Mouse (Mus musculus) CH12.LX (cell line): ENCODE measurements around the gene Ccdc66. TPM values are rescaled to one million over a fixed set of nuclear protein-coding genes. Genes with fewer than 3 reads are reported as not detected.

Experiments
- DNase-seq: peaks from one replicate; pipeline ENCODE4 v3.0.0-alpha.2; 2013; ENCODE audit errors: extremely low read depth
- H3K27ac ChIP-seq: 2 replicates; pipeline ENCODE4 v1.5.1; 2012; ENCODE audit warnings: low read depth, mild to moderate bottlenecking, control low read depth, moderate library complexity; ENCODE audit not compliant: insufficient read depth
- H3K27me3 ChIP-seq: replicated peaks from 2 replicates; pipeline ENCODE3; 2012; ENCODE audit warnings: inconsistent platforms
- H3K36me3 ChIP-seq, 2 experiments: replicated peaks in 1 of 2; 2 replicates each; pipeline versions ENCODE3 to v1.6.1; 2012; ENCODE audit warnings: inconsistent platforms in 1 of 2, low read length in 1 of 2, mild to moderate bottlenecking in 1 of 2, mixed read lengths in 1 of 2, moderate library complexity in 1 of 2; ENCODE audit not compliant: control insufficient read depth in 1 of 2, insufficient read depth in 1 of 2
- H3K4me1 ChIP-seq, 2 experiments: 2 replicates each; pipeline ENCODE4 v1.6.1; 2012; ENCODE audit warnings: inconsistent platforms in 1 of 2, moderate library complexity in 1 of 2; ENCODE audit not compliant: insufficient read depth in 2 of 2, control insufficient read depth in 1 of 2
- H3K4me2 ChIP-seq: 2 replicates; pipeline ENCODE4 v1.6.1; 2012; ENCODE audit warnings: low read depth, mild to moderate bottlenecking, control low read depth; ENCODE audit not compliant: poor library complexity, insufficient read depth, severe bottlenecking
- H3K4me3 ChIP-seq, 3 experiments: fragments of 150-350 bp in 1 of 3; sonication (generic) in 1 of 3; replicated peaks in 1 of 3; 2 replicates each; pipeline versions ENCODE3 to v1.5.1; 2011 to 2012; ENCODE audit warnings: low read depth in 2 of 3, low read length in 2 of 3, mild to moderate bottlenecking in 2 of 3, moderate library complexity in 2 of 3, control low read depth in 1 of 3, improper control_type of control experiment in 1 of 3, inconsistent platforms in 1 of 3, mixed read lengths in 1 of 3; ENCODE audit not compliant: poor library complexity in 1 of 3
- H3K79me2 ChIP-seq: replicated peaks from 2 replicates; pipeline ENCODE4 v1.6.1; 2012; ENCODE audit warnings: mild to moderate bottlenecking, moderate library complexity; ENCODE audit not compliant: control insufficient read depth, poor library complexity, insufficient read depth, severe bottlenecking; ENCODE audit errors: extremely low read depth
- H3K9ac ChIP-seq: 2 replicates; pipeline ENCODE4 v1.6.1; 2012; ENCODE audit warnings: low read depth, mild to moderate bottlenecking, control low read depth, moderate library complexity; ENCODE audit not compliant: insufficient read depth
- H3K9me3 ChIP-seq: replicated peaks from 2 replicates; pipeline ENCODE3; 2012; ENCODE audit warnings: low read length, inconsistent platforms, mixed read lengths
- CHD2 ChIP-seq: IDR thresholded peaks from 2 replicates; pipeline ENCODE4 v1.6.1; 2011; ENCODE audit warnings: low read length, improper control_type of control experiment
- ELF1 ChIP-seq: IDR thresholded peaks from 2 replicates; pipeline ENCODE4 v1.6.1; 2014; ENCODE audit warnings: low read depth, mild to moderate bottlenecking, inconsistent platforms, low read length, improper control_type of control experiment
- EP300 ChIP-seq: IDR thresholded peaks from 2 replicates; pipeline ENCODE4 v1.6.1; 2011; ENCODE audit warnings: low read length, improper control_type of control experiment
- ETS1 ChIP-seq: conservative IDR thresholded peaks from 2 replicates; pipeline ENCODE4 v1.6.1; 2012; ENCODE audit warnings: low read depth, mild to moderate bottlenecking, inconsistent platforms, low read length, improper control_type of control experiment, moderate library complexity
- GABPA ChIP-seq: IDR thresholded peaks from 2 replicates; pipeline ENCODE4 v1.6.1; 2012; ENCODE audit warnings: low read depth, low read length, improper control_type of control experiment, inconsistent platforms; ENCODE audit not compliant: insufficient replicate concordance
- HCFC1 ChIP-seq: IDR thresholded peaks from 2 replicates; pipeline ENCODE4 v1.6.1; 2012; ENCODE audit warnings: low read depth, mild to moderate bottlenecking, inconsistent platforms, low read length, improper control_type of control experiment
- IRF4 ChIP-seq: IDR thresholded peaks from 2 replicates; pipeline ENCODE4 v1.6.1; 2014; ENCODE audit warnings: low read depth, mild to moderate bottlenecking, inconsistent platforms, low read length, improper control_type of control experiment
- JUN ChIP-seq: IDR thresholded peaks from 2 replicates; pipeline ENCODE4 v1.6.1; 2011; ENCODE audit warnings: low read depth, mild to moderate bottlenecking, low read length, improper control_type of control experiment, moderate library complexity; ENCODE audit not compliant: insufficient read depth
- MAZ ChIP-seq: IDR thresholded peaks from 2 replicates; pipeline ENCODE4 v1.6.1; 2012; ENCODE audit warnings: low read depth, mild to moderate bottlenecking, inconsistent platforms, low read length, improper control_type of control experiment, moderate library complexity
- MEF2A ChIP-seq: IDR thresholded peaks from 2 replicates; pipeline ENCODE4 v1.6.1; 2014; ENCODE audit warnings: low read depth, mild to moderate bottlenecking, inconsistent platforms, low read length, improper control_type of control experiment, borderline replicate concordance
- MXI1 ChIP-seq: IDR thresholded peaks from 2 replicates; pipeline ENCODE4 v1.6.1; 2011; ENCODE audit warnings: mild to moderate bottlenecking, low read depth, low read length, improper control_type of control experiment
- NELFE ChIP-seq: IDR thresholded peaks from 2 replicates; pipeline ENCODE4 v1.6.1; 2011; ENCODE audit warnings: low read depth, low read length, improper control_type of control experiment
- NRF1 ChIP-seq: IDR thresholded peaks from 2 replicates; pipeline ENCODE4 v1.6.1; 2014; ENCODE audit warnings: low read depth, mild to moderate bottlenecking, inconsistent platforms, low read length, improper control_type of control experiment, moderate library complexity
- POLR2A ChIP-seq: IDR thresholded peaks from 2 replicates; pipeline ENCODE4 v1.6.1; 2011; ENCODE audit warnings: low read depth, mild to moderate bottlenecking, improper control_type of control experiment, low read length
- POLR2AphosphoS2 ChIP-seq: IDR thresholded peaks from 2 replicates; pipeline ENCODE4 v1.6.1; 2011; ENCODE audit warnings: low read depth, low read length, improper control_type of control experiment
- SMC3 ChIP-seq: IDR thresholded peaks from 2 replicates; pipeline ENCODE4 v1.6.1; 2011; ENCODE audit warnings: low read depth, low read length, improper control_type of control experiment
- TBP ChIP-seq: conservative IDR thresholded peaks from 2 replicates; pipeline ENCODE4 v1.6.1; 2011; ENCODE audit warnings: low read depth, low read length, improper control_type of control experiment
- TCF12 ChIP-seq: IDR thresholded peaks from 2 replicates; pipeline ENCODE4 v1.6.1; 2014; ENCODE audit warnings: low read depth, mild to moderate bottlenecking, inconsistent platforms, low read length, improper control_type of control experiment
- ZKSCAN1 ChIP-seq: IDR thresholded peaks from 2 replicates; pipeline ENCODE4 v1.6.1; 2012; ENCODE audit warnings: low read depth, inconsistent platforms, low read length, improper control_type of control experiment, borderline replicate concordance
- ZMIZ1 ChIP-seq: IDR thresholded peaks from 2 replicates; pipeline ENCODE4 v1.6.1; 2012; ENCODE audit warnings: low read depth, mild to moderate bottlenecking, inconsistent platforms, low read length, improper control_type of control experiment
- dilution Hi-C: fragments of 300-500 bp; cut with MboI; formaldehyde crosslinking; loops from 2 replicates; pipeline ENCODE4 v1.14.3; 2020; ENCODE audit warnings: low sequenced_read_pairs; ENCODE audit not compliant: extremely low pct_unique_long_range_greater_than_20kb, extremely low pct_ligation_motif_present
- in situ Hi-C: fragments of 300-500 bp; cut with MboI; formaldehyde crosslinking; loops from 3 replicates; pipeline ENCODE4 v1.14.3; 2019; ENCODE audit warnings: low sequenced_read_pairs, low pct_ligation_motif_present, low pct_unique_long_range_greater_than_20kb, mixed read lengths
- polyA plus RNA-seq: library from polyadenylated mRNA; unstranded; fragments of >175 nt; gene quantifications from 2 replicates; pipeline ENCODE4 v1.2.1, GENCODE M21; 2012; ENCODE audit warnings: low read depth; ENCODE audit not compliant: insufficient read length
- total RNA-seq, 2 experiments: library from RNA; depleted of rRNA; stranded (reverse); fragments of 300-350 nt in 1 of 2; fragments of >200 nt in 1 of 2; gene quantifications; 2 replicates each; pipeline ENCODE4 v1.2.3; 2012 to 2014

Ccdc66 gene
- total RNA-seq (2012; rRNA removed) (6.9 and 7.4 TPM in 2 replicates), total RNA-seq (2014; rRNA removed) (9.0 and 9.2 TPM in 2 replicates), polyA plus RNA-seq (19.9 and 20.1 TPM in 2 replicates)

GRCm38 (mm10) chr14:27507894-27508643, at the start of gene Ccdc66:
Gene Ccdc66, minus strand, starts transcription at chr14:27508460.
- no peaks in the 10 kb centered on the region for H3K79me2 ChIP-seq
- H3K4me3 ChIP-seq = peak within 1 kb of the TSS; percentile 76 to 87 (median 83)
- no peaks in the 10 kb centered on the region for H3K27me3 ChIP-seq
- dilution Hi-C loops = no loop called here
- DNase-seq = peak; percentile 93
- H3K36me3 ChIP-seq = peaks cover 0 to 23% of the 10 kb centered on the region in 2 experiments
- no peaks in the 10 kb centered on the region for H3K9me3 ChIP-seq
- peak within 1 kb of the TSS; percentile 98 for H3K4me2 ChIP-seq
- H3K9ac ChIP-seq = peak within 1 kb of the TSS; percentile 49
- in situ Hi-C loops = no loop called here
- no peak within 1 kb of the TSS for H3K27ac ChIP-seq
- H3K4me1 ChIP-seq = peaks cover 0 to 17% of the 10 kb centered on the region in 2 experiments; a peak in 2 of 4 replicates
- TF ChIP-seq JUN (no peak), ZMIZ1 (peak; percentile 39; the same call in 1 of the 2 replicates), TBP (no peak), ELF1 (no peak), CHD2 (peak; percentile 92), NRF1 (peak; percentile 51; the same call in 1 of the 2 replicates), NELFE (0 out of 2 replicates have a peak, but pooled peaks have one; percentile 18), HCFC1 (peak; percentile 75), GABPA (no peak), MEF2A (no peak), MAZ (no peak), IRF4 (peak; percentile 25; the same call in 1 of the 2 replicates), TCF12 (peak; percentile 63), MXI1 (peak; percentile 80; the same call in 1 of the 2 replicates), ETS1 (no peak), SMC3 (no peak; the same call in 1 of the 2 replicates), EP300 (no peak), POLR2AphosphoS2 (no peak), POLR2A (peak; percentile 73; the same call in 1 of the 2 replicates), ZKSCAN1 (no peak)
- TF ChIP-seq, all 38 proteins: peak for 9
